Mouse (Mus musculus) MEL (cell line): Measurements from ENCODE around the gene D130052B06Rik. TPM values are rescaled to one million over a fixed set of nuclear protein-coding genes. Genes with fewer than 3 reads are reported as not detected.

Source experiments
- DNase-seq: peaks from one replicate; pipeline ENCODE4 v3.0.0; 2011; ENCODE audit warnings: low read depth, low spot score
- H3K27ac ChIP-seq: 2 replicates; pipeline ENCODE4 v1.5.1; 2012; ENCODE audit warnings: low read depth, mild to moderate bottlenecking, control low read depth, low read length, moderate library complexity; ENCODE audit not compliant: control insufficient read depth
- H3K27me3 ChIP-seq, 2 experiments: fragments of 150-350 bp in 1 of 2; sonication (generic) in 1 of 2; 2 replicates each; pipeline ENCODE4 v1.6.1; 2012; ENCODE audit warnings: low read length in 2 of 2, mild to moderate bottlenecking in 2 of 2, improper control_type of control experiment in 1 of 2, moderate library complexity in 1 of 2; ENCODE audit not compliant: insufficient read depth in 2 of 2, control insufficient read depth in 1 of 2
- H3K36me3 ChIP-seq, 2 experiments: 2 replicates each; pipeline ENCODE4 v1.6.1; 2012 to 2014; ENCODE audit warnings: low read length in 2 of 2, improper control_type of control experiment in 1 of 2, inconsistent platforms in 1 of 2, mild to moderate bottlenecking in 1 of 2; ENCODE audit not compliant: insufficient read depth in 2 of 2, control insufficient read depth in 1 of 2
- H3K4me1 ChIP-seq, 2 experiments: fragments of 150-350 bp in 1 of 2; sonication (generic) in 1 of 2; 2 replicates each; pipeline ENCODE4 v1.6.1; 2012; ENCODE audit warnings: low read length in 2 of 2, improper control_type of control experiment in 1 of 2, mild to moderate bottlenecking in 1 of 2; ENCODE audit not compliant: insufficient read depth in 2 of 2, control insufficient read depth in 1 of 2
- H3K4me3 ChIP-seq, 2 experiments: fragments of 150-350 bp in 1 of 2; sonication (generic) in 1 of 2; 2 replicates each; pipeline ENCODE4 v1.5.1; 2012; ENCODE audit warnings: low read depth in 2 of 2, low read length in 2 of 2, mild to moderate bottlenecking in 2 of 2, moderate library complexity in 2 of 2, control low read depth in 1 of 2, improper control_type of control experiment in 1 of 2; ENCODE audit not compliant: control insufficient read depth in 1 of 2, insufficient read depth in 1 of 2
- H3K79me2 ChIP-seq: 2 replicates; pipeline ENCODE4 v1.6.1; 2012; ENCODE audit warnings: mild to moderate bottlenecking, low read length, moderate library complexity; ENCODE audit not compliant: control insufficient read depth, poor library complexity, insufficient read depth
- H3K9ac ChIP-seq: 2 replicates; pipeline ENCODE4 v1.6.1; 2012; ENCODE audit warnings: low read depth, mild to moderate bottlenecking, control low read depth, low read length, moderate library complexity; ENCODE audit not compliant: control insufficient read depth, poor library complexity, severe bottlenecking
- H3K9me3 ChIP-seq: fragments of 150-350 bp; sonication (generic); replicated peaks from 2 replicates; pipeline ENCODE4 v1.6.1; 2012; ENCODE audit warnings: mild to moderate bottlenecking, low read length, improper control_type of control experiment, moderate library complexity; ENCODE audit not compliant: insufficient read depth
- BHLHE40 ChIP-seq: IDR thresholded peaks from 2 replicates; pipeline ENCODE4 v1.6.1; 2012; ENCODE audit warnings: low read depth, mild to moderate bottlenecking, inconsistent platforms, low read length, improper control_type of control experiment, borderline replicate concordance
- CTCF ChIP-seq, 3 experiments: IDR thresholded peaks in 2 of 3; conservative IDR thresholded peaks in 1 of 3; 2 replicates each; pipeline ENCODE4 v1.5.1; 2011 to 2012; ENCODE audit warnings: low read length in 3 of 3, low read depth in 2 of 3, mild to moderate bottlenecking in 2 of 3, improper control_type of control experiment in 1 of 3, inconsistent platforms in 1 of 3, mixed read lengths in 1 of 3, moderate library complexity in 1 of 3; ENCODE audit not compliant: control insufficient read depth in 1 of 3, insufficient read depth in 1 of 3, poor library complexity in 1 of 3, severe bottlenecking in 1 of 3
- E2F4 ChIP-seq: IDR thresholded peaks from 2 replicates; pipeline ENCODE4 v1.6.1; 2011; ENCODE audit warnings: low read depth, low read length, improper control_type of control experiment, borderline replicate concordance
- ETS1 ChIP-seq: IDR thresholded peaks from 2 replicates; pipeline ENCODE4 v1.6.1; 2012; ENCODE audit warnings: low read depth, mild to moderate bottlenecking, inconsistent platforms, low read length, improper control_type of control experiment, moderate library complexity
- GABPA ChIP-seq: IDR thresholded peaks from 2 replicates; pipeline ENCODE4 v1.6.1; 2012; ENCODE audit warnings: low read depth, mild to moderate bottlenecking, inconsistent platforms, low read length, improper control_type of control experiment, moderate library complexity
- KAT2A ChIP-seq: conservative IDR thresholded peaks from 2 replicates; pipeline ENCODE4 v1.6.1; 2012; ENCODE audit warnings: low read depth, low read length, improper control_type of control experiment, inconsistent platforms
- MAZ ChIP-seq: IDR thresholded peaks from 2 replicates; pipeline ENCODE4 v1.6.1; 2012; ENCODE audit warnings: low read depth, mild to moderate bottlenecking, inconsistent platforms, low read length, improper control_type of control experiment
- MXI1 ChIP-seq: IDR thresholded peaks from 2 replicates; pipeline ENCODE4 v1.6.1; 2011; ENCODE audit warnings: mild to moderate bottlenecking, low read depth, low read length, improper control_type of control experiment
- NRF1 ChIP-seq: IDR thresholded peaks from 2 replicates; pipeline ENCODE4 v1.6.1; 2014; ENCODE audit warnings: low read depth, mild to moderate bottlenecking, inconsistent platforms, low read length, improper control_type of control experiment, moderate library complexity; ENCODE audit not compliant: poor library complexity, insufficient read depth, severe bottlenecking
- RAD21 ChIP-seq: IDR thresholded peaks from 2 replicates; pipeline ENCODE4 v1.6.1; 2011; ENCODE audit warnings: mild to moderate bottlenecking, low read depth, low read length, improper control_type of control experiment
- RCOR1 ChIP-seq: IDR thresholded peaks from 2 replicates; pipeline ENCODE4 v1.6.1; 2012; ENCODE audit warnings: low read depth, mild to moderate bottlenecking, inconsistent platforms, low read length, improper control_type of control experiment
- SIN3A ChIP-seq: IDR thresholded peaks from 2 replicates; pipeline ENCODE4 v1.6.1; 2012; ENCODE audit warnings: low read length, improper control_type of control experiment, inconsistent platforms
- SMC3 ChIP-seq: IDR thresholded peaks from 2 replicates; pipeline ENCODE4 v1.6.1; 2011; ENCODE audit warnings: low read depth, low read length, improper control_type of control experiment
- TBP ChIP-seq: IDR thresholded peaks from 2 replicates; pipeline ENCODE4 v1.8.0; 2011; ENCODE audit warnings: low read depth, low read length, improper control_type of control experiment
- USF2 ChIP-seq, 2 experiments: IDR thresholded peaks; 2 replicates each; pipeline ENCODE4 v1.6.1; 2011 to 2012; ENCODE audit warnings: improper control_type of control experiment in 2 of 2, low read length in 2 of 2, borderline replicate concordance in 1 of 2, inconsistent platforms in 1 of 2, low read depth in 1 of 2, mild to moderate bottlenecking in 1 of 2; ENCODE audit not compliant: insufficient read depth in 1 of 2
- ZC3H11A ChIP-seq: IDR thresholded peaks from 2 replicates; pipeline ENCODE4 v1.6.1; 2012; ENCODE audit warnings: low read depth, mild to moderate bottlenecking, inconsistent platforms, low read length, improper control_type of control experiment
- polyA plus RNA-seq, 2 experiments: library from polyadenylated mRNA; stranded (reverse) in 1 of 2; unstranded in 1 of 2; fragments of >175 nt in 1 of 2; fragments of >200 nt in 1 of 2; gene quantifications; 2 replicates each; pipeline versions ENCODE4 v1.2.1 to v1.2.4; 2012; ENCODE audit warnings: low replicate concordance in 2 of 2, low read depth in 1 of 2; ENCODE audit not compliant: insufficient read length in 2 of 2, insufficient read depth in 1 of 2, missing spikeins in 1 of 2
- total RNA-seq: library from RNA; depleted of rRNA; stranded (reverse); fragments of 300-350 nt; gene quantifications from 2 replicates; pipeline ENCODE4 v1.2.3, GENCODE M21; 2012

D130052B06Rik gene
- total and polyA plus RNA-seq, 3 experiments: not detected

- peak; percentile 48 for DNase-seq
- Histone ChIP-seq H3K36me3 (no peaks in the 10 kb centered on the region), H3K4me1 (no peaks in the 10 kb centered on the region), H3K9ac (no peak overlapping the region), H3K9me3 (no peaks in the 10 kb centered on the region), H3K79me2 (no peaks in the 10 kb centered on the region), H3K27ac (no peak overlapping the region), H3K27me3 (peaks cover 0 to 3% of the 10 kb centered on the region in 2 experiments; a peak in 1 of 4 replicates), H3K4me3 (no peak overlapping the region)
- TF ChIP-seq RAD21 (peak; percentile 85), ZC3H11A (peak; percentile 49), CTCF (IDR thresholded peaks at IDR 0.05 in 2 of 3, conservative IDR thresholded peaks at IDR 0.05 in 1 of 3; ENCODE audit: control insufficient read depth in 1 of 3, insufficient read depth in 1 of 3, low read depth in 2 of 3, low read length in 3 of 3, poor library complexity in 1 of 3, severe bottlenecking in 1 of 3) (peak; percentile 37 to 82 (median 82); a peak in 5 of 6 replicates), GABPA (no peak), USF2 (IDR thresholded peaks at IDR 0.05; ENCODE audit: borderline replicate concordance in 1 of 2, insufficient read depth in 1 of 2, low read depth in 1 of 2, low read length in 2 of 2) (no peak), SMC3 (peak; percentile 67)
Observed at GRCm38 (mm10) chr11:33614218-33614617, 15.1 kb downstream of the D130052B06Rik start.

- Histone ChIP-seq H3K4me3 (no peak overlapping the region), H3K4me1 (no peaks in the 10 kb centered on the region), H3K9ac (no peak overlapping the region), H3K27ac (no peak overlapping the region), H3K36me3 (no peaks in the 10 kb centered on the region), H3K9me3 (no peaks in the 10 kb centered on the region), H3K27me3 (no peaks in the 10 kb centered on the region), H3K79me2 (no peaks in the 10 kb centered on the region)
- TF ChIP-seq ETS1 (no peak), NRF1 (no peak), MXI1 (no peak), KAT2A (no peak), TBP (no peak), E2F4 (no peak), USF2 (IDR thresholded peaks at IDR 0.05; ENCODE audit: borderline replicate concordance in 1 of 2, insufficient read depth in 1 of 2, low read depth in 1 of 2, low read length in 2 of 2) (no peak), RCOR1 (no peak), SIN3A (no peak), BHLHE40 (no peak), GABPA (no peak), MAZ (no peak)
- no peak for DNase-seq
Observed at GRCm38 (mm10) chr11:33627136-33627742, 28.1 kb downstream of the D130052B06Rik start.
